Mouse (Mus musculus) stomach, postnatal 0 days (tissue): ENCODE data around the gene Nrl.

Experiments used
- CTCF ChIP-seq: IDR thresholded peaks from 2 replicates; pipeline ENCODE4 v1.5.1; 2016; ENCODE audit warnings: antibody characterized with exemption, low read depth, mild to moderate bottlenecking, moderate library complexity
- EP300 ChIP-seq: optimal IDR thresholded peaks from 2 replicates; pipeline ENCODE3; 2016; ENCODE audit warnings: antibody characterized with exemption

DNA sequence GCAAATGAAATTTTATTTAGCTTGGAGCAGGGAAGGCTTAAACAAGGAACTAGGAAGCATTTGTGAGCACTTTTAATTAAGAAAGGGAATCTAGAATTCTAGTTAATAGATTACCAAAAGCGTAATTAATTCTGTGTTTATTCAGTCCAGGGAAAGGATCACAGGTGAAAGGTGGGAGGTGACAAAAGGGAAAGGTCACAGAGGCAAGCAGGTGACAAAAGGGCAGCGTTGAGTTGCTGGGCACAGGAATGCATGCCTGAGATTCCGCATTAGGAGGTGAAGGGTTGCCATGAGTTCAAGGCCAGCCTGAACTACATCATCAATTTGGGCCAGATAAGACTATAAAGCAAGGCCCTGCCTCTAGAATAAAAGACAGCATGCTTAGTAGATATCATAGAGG is 42.7 kb upstream of the Nrl start:
- no peak for TF ChIP-seq EP300
- no peak for TF ChIP-seq CTCF
